Mouse (Mus musculus) liver, adult 2 months (tissue): ENCODE results near the gene Rassf5. TPM values are rescaled to one million over a fixed set of nuclear protein-coding genes. Genes with fewer than 3 reads are reported as not detected.

Source experiments
- DNase-seq: peaks from one replicate; pipeline ENCODE4 v3.0.0-alpha.2; 2011; ENCODE audit warnings: low read depth, low spot score; ENCODE audit errors: extremely low read depth
- H3K27ac ChIP-seq: fragments of 200-500 bp; replicated peaks from 2 replicates; pipeline ENCODE4 v1.5.1; 2012; ENCODE audit warnings: low read depth, mild to moderate bottlenecking, control low read depth, inconsistent platforms, low read length; ENCODE audit not compliant: insufficient read depth
- H3K27me3 ChIP-seq: fragments of 200-500 bp; 2 replicates; pipeline ENCODE4 v1.6.1; 2012; ENCODE audit warnings: mild to moderate bottlenecking, moderate library complexity, low read length, inconsistent platforms; ENCODE audit not compliant: control insufficient read depth, insufficient read depth
- H3K36me3 ChIP-seq: fragments of 200-500 bp; 2 replicates; pipeline ENCODE4 v1.6.1; 2012; ENCODE audit warnings: low read length, inconsistent platforms; ENCODE audit not compliant: control insufficient read depth, insufficient read depth
- H3K4me1 ChIP-seq: fragments of 200-500 bp; 2 replicates; pipeline ENCODE4 v1.6.1; 2011; ENCODE audit warnings: low read length; ENCODE audit not compliant: control insufficient read depth, insufficient read depth
- H3K4me3 ChIP-seq: fragments of 200-500 bp; 2 replicates; pipeline ENCODE4 v1.5.1; 2011; ENCODE audit warnings: low read depth, mild to moderate bottlenecking, control low read depth, low read length, moderate library complexity; ENCODE audit not compliant: insufficient read depth
- H3K79me2 ChIP-seq: fragments of 200-500 bp; 2 replicates; pipeline ENCODE4 v1.6.1; 2012; ENCODE audit warnings: inconsistent platforms, mild to moderate bottlenecking, low read length, moderate library complexity; ENCODE audit not compliant: control insufficient read depth, insufficient read depth
- H3K9ac ChIP-seq: fragments of 200-500 bp; 2 replicates; pipeline ENCODE4 v1.6.1; 2012; ENCODE audit warnings: low read depth, mild to moderate bottlenecking, control low read depth, inconsistent platforms, low read length
- CTCF ChIP-seq: fragments of 200-500 bp; IDR thresholded peaks from 2 replicates; pipeline ENCODE4 v1.5.1; 2011; ENCODE audit warnings: low read depth, low read length, control low read depth
- POLR2A ChIP-seq: fragments of 200-500 bp; IDR thresholded peaks from 2 replicates; pipeline ENCODE4 v1.6.1; 2011; ENCODE audit warnings: low read length, control low read depth; ENCODE audit not compliant: insufficient read depth; ENCODE audit errors: extremely low read depth
- WGBS: fragments of 180-500 bp; shearing (Covaris S2); methylation state at CpG from one replicate; pipeline ENCODE4 v1.1.7; 2018; 5-methylcytosine and 5-hydroxymethylcytosine counted together
- polyA plus RNA-seq: library from polyadenylated mRNA; depleted of rRNA; stranded (reverse); fragments of >200 nt; gene quantifications from 2 replicates; pipeline ENCODE4 v1.2.3, GENCODE M21; 2012
- total RNA-seq: library from RNA; depleted of rRNA; stranded (reverse); fragments of >200 nt; gene quantifications from 2 replicates; pipeline ENCODE4 v1.2.3, GENCODE M21; 2014

Gene Rassf5
- total and polyA plus RNA-seq, 2 experiments, result 3.4 to 6.1 TPM

DNA sequence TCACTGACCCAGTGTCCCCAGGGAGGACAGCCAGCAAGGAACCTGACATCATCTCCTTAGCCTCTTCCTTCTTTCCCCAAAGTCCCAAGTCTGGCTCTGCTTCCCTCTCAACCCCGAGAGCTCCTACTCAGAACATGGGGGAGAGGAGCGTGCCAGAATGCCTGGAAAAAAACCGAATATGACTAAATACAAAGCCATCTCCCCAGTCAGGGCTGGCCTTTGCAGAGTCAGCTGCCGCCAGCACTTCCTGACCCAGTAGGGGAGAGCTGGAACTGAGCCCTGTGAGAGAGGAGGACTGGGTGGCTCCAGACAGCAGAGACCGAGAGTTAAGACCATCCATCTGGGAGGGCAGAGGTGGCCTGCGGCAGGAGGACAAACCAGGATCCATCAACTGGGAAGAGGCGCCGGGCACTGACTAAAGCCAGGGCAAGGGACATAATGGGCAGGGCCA, 6.1 kb downstream of the Rassf5 start:
- Histone ChIP-seq H3K36me3 (no peaks in the 10 kb centered on the region), H3K4me1 (peaks cover 34% of the 10 kb centered on the region), H3K79me2 (peaks cover 41% of the 10 kb centered on the region), H3K4me3 (no peak overlapping the region), H3K27ac (peak overlapping the region; percentile 63), H3K9ac (no peak overlapping the region), H3K27me3 (no peaks in the 10 kb centered on the region)
- WGBS, result 59% methylated on average over 8 of the region's 8 CpGs
- no peak for TF ChIP-seq CTCF
- no peak for TF ChIP-seq POLR2A
- peak; percentile 42 for DNase-seq

- H3K4me1 ChIP-seq, result peaks cover 17% of the 10 kb centered on the region
- DNase-seq, result no peak
- TF ChIP-seq CTCF, result no peak
- no peak for TF ChIP-seq POLR2A
- H3K27ac ChIP-seq, result no peak overlapping the region
- H3K27me3 ChIP-seq, result no peaks in the 10 kb centered on the region
- 86% methylated on average over 7 of the region's 7 CpGs for WGBS
- H3K9ac ChIP-seq, result no peak overlapping the region
- peaks cover 40% of the 10 kb centered on the region for H3K79me2 ChIP-seq
- H3K36me3 ChIP-seq, result no peaks in the 10 kb centered on the region
- no peak overlapping the region for H3K4me3 ChIP-seq
Measured at GRCm38 (mm10) chr1:131236077-131236476, 9.0 kb downstream of the Rassf5 start.

GRCm38 (mm10) chr1:131233527-131233926, 11.5 kb downstream of the Rassf5 start:
- no peak for DNase-seq
- Histone ChIP-seq H3K36me3 (no peaks in the 10 kb centered on the region), H3K4me1 (peaks cover 13% of the 10 kb centered on the region), H3K79me2 (peaks cover 27% of the 10 kb centered on the region), H3K27ac (no peak overlapping the region), H3K27me3 (no peaks in the 10 kb centered on the region), H3K4me3 (no peak overlapping the region), H3K9ac (no peak overlapping the region)
- TF ChIP-seq POLR2A, result no peak
- no peak for TF ChIP-seq CTCF
- 72% methylated on average over 12 of the region's 12 CpGs for WGBS

- peaks cover 2% of the 10 kb centered on the region for H3K4me1 ChIP-seq
- no peak for DNase-seq
- H3K36me3 ChIP-seq, result no peaks in the 10 kb centered on the region
- 82% methylated on average over 5 of the region's 5 CpGs for WGBS
- H3K27ac ChIP-seq, result no peak overlapping the region
- H3K27me3 ChIP-seq, result no peaks in the 10 kb centered on the region
- no peak for TF ChIP-seq CTCF
- TF ChIP-seq POLR2A, result no peak
- H3K9ac ChIP-seq, result no peak overlapping the region
- peaks cover 20% of the 10 kb centered on the region for H3K79me2 ChIP-seq
- no peak overlapping the region for H3K4me3 ChIP-seq
Measured at GRCm38 (mm10) chr1:131228659-131229058, 16.4 kb downstream of the Rassf5 start.

DNA sequence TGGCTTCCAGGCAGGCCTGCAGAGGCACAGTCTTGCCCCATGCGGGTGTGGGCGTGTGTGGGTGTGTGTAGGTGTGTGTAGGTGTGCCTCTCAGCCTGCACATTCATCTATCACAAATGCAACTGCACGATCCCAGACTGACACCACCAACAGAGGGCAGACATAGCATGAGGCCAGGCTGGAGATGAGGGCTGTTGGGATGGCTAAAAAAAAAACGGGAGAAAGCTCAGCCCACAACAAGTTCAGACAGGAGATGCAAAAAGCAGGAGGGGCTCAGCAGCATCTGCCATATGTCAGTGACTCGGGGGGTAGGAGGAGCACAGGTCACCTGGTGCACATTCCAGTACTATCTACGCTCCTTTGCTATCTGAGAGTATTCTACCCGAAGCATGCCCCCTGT, 16.8 kb downstream of the Rassf5 start:
- Histone ChIP-seq H3K4me1 (peaks cover 2% of the 10 kb centered on the region), H3K79me2 (peaks cover 16% of the 10 kb centered on the region), H3K9ac (no peak overlapping the region), H3K4me3 (no peak overlapping the region), H3K27ac (no peak overlapping the region), H3K36me3 (no peaks in the 10 kb centered on the region), H3K27me3 (no peaks in the 10 kb centered on the region)
- WGBS, result 45% methylated on average over 7 of the region's 7 CpGs
- no peak for TF ChIP-seq POLR2A
- TF ChIP-seq CTCF, result peak; percentile 61
- DNase-seq, result no peak

GRCm38 (mm10) chr1:131224848-131225471, 20.1 kb downstream of the Rassf5 start:
- WGBS, result 89% methylated on average over 12 of the region's 12 CpGs
- DNase-seq, result no peak

More at GRCm38 (mm10) chr1:131224848-131225471, 20.1 kb downstream of the Rassf5 start:
- TF ChIP-seq CTCF (no peak), POLR2A (no peak)
- Histone ChIP-seq H3K9ac (no peak overlapping the region), H3K4me1 (no peaks in the 10 kb centered on the region; the same call in 1 of the 2 replicates), H3K36me3 (no peaks in the 10 kb centered on the region), H3K27ac (no peak overlapping the region), H3K79me2 (peaks cover 24% of the 10 kb centered on the region), H3K27me3 (no peaks in the 10 kb centered on the region), H3K4me3 (no peak overlapping the region)
